Mouse (Mus musculus) myocyte (in vitro differentiated cells): ENCODE measurements at regions not wholly inside any gene's neighbourhood (a gene's known extent, or its start where the extent isn't known, plus 50 kb on each side); places are given as distances from the start of the nearest gene placed in this dataset.

Experiments
- MYOD1 ChIP-seq, 3 experiments: IDR thresholded peaks; one replicate each; pipeline ENCODE4 v1.6.1; 2011; ENCODE audit warnings: control low read depth in 2 of 3, low read depth in 2 of 3, mild to moderate bottlenecking in 2 of 3, moderate library complexity in 1 of 3; ENCODE audit not compliant: insufficient read length in 2 of 3, control insufficient read depth in 1 of 3
- MYOG ChIP-seq, 3 experiments: IDR thresholded peaks; one replicate each; pipeline ENCODE4 v1.6.1; 2011; ENCODE audit warnings: control low read depth in 2 of 3, low read depth in 2 of 3, mild to moderate bottlenecking in 2 of 3; ENCODE audit not compliant: insufficient read length in 2 of 3, control insufficient read depth in 1 of 3, insufficient read depth in 1 of 3
- POLR2A ChIP-seq: IDR thresholded peaks from one replicate; pipeline ENCODE4 v1.6.1; 2011; ENCODE audit warnings: low read depth, mild to moderate bottlenecking, control low read depth, moderate library complexity; ENCODE audit not compliant: insufficient read length

DNA sequence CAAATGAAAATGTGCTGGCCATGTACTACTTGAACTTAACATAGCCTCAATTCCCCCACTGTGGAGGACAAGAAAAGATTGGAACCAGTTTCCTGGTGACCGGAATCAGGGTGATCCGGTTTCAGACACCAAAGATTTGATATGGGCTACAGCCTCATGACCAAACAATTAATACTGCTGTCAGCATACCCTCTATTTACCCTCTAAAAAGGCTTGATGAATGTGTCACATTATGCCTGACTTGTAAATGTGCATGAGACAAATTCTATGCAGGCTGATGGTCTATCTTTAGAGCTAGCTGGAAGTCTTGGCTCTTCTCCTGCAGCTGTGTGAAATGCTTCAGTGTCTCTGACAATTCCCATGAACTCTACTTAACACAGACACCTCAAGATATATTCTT is 372.8 kb upstream of the Hsf2 start:
- no peak for TF ChIP-seq POLR2A
- no peak for TF ChIP-seq MYOG (IDR thresholded peaks at IDR 0.05; ENCODE audit: control insufficient read depth in 1 of 3, insufficient read depth in 1 of 3, insufficient read length in 2 of 3, low read depth in 2 of 3)
- TF ChIP-seq MYOD1 (IDR thresholded peaks at IDR 0.05; ENCODE audit: control insufficient read depth in 1 of 3, insufficient read length in 2 of 3, low read depth in 2 of 3), result no peak
